Mouse (Mus musculus): Measurements from ENCODE around the gene Olfr433. TPM values are rescaled to one million over a fixed set of nuclear protein-coding genes. Genes with fewer than 3 reads are reported as not detected.

The Olfr433 gene
- polyA plus RNA-seq, 1 experiment from 2014 or later: not detected

GRCm38 (mm10) chr1:174084031-174084430 lies 43.5 kb downstream of the Olfr433 start, which contains the start of gene Olfr429:
TSS of gene Olfr429 (plus strand) at chr1:174084331.
- ATAC-seq (ENCODE audit: low FRiP score, low TSS enrichment): no peak
- Histone ChIP-seq H3K4me1 (replicated peaks; ENCODE audit: control insufficient read depth, insufficient read depth) (no peaks in the 10 kb centered on the region), H3K27me3 (ENCODE audit: control insufficient read depth, insufficient read depth, low read length) (no peaks in the 10 kb centered on the region), H3K9ac (ENCODE audit: low read length) (no peak within 1 kb of the TSS), H3K4me2 (replicated peaks; ENCODE audit: low read depth) (no peak within 1 kb of the TSS), H3K27ac (replicated peaks) (no peak within 1 kb of the TSS), H3K9me3 (ENCODE audit: control insufficient read depth, low read length) (no peaks in the 10 kb centered on the region), H3K4me3 (ENCODE audit: low read depth, low read length) (no peak within 1 kb of the TSS), H3K36me3 (ENCODE audit: control insufficient read depth, insufficient read depth, low read length) (no peaks in the 10 kb centered on the region)
- DNase-seq (ENCODE audit: low spot score): no peak
- WGBS: 90% methylated on average over 2 of the region's 2 CpGs
- TF ChIP-seq CTCF (IDR thresholded peaks at IDR 0.05; ENCODE audit: low read depth): no peak
- TF ChIP-seq EP300 (optimal IDR thresholded peaks at IDR 0.05): no peak

Other genes with a start within 250 kb of the Olfr433 start
- gene Ifi211, start 127.7 kb upstream of the Olfr433 start, polyA plus RNA-seq (2015; fragmentation: Nextera tagmentation; extraction: Ambion mirVana): 1.4 TPM in 2 replicates
- gene Mndal, start 98.2 kb upstream of the Olfr433 start, polyA plus RNA-seq (2015; fragmentation: Nextera tagmentation; extraction: Ambion mirVana): 3.8 and 4.0 TPM in 2 replicates
- 1.6 and 2.0 TPM in 2 replicates for gene Ifi203, start 98.0 kb upstream of the Olfr433 start, polyA plus RNA-seq (2015; fragmentation: Nextera tagmentation; extraction: Ambion mirVana)
- gene Ifi202b, start 58.0 kb upstream of the Olfr433 start, polyA plus RNA-seq (2015; fragmentation: Nextera tagmentation; extraction: Ambion mirVana): 0.19 and 0.51 TPM in 2 replicates
- 0.33 and 0.50 TPM in 2 replicates for gene Ifi205, start 8.9 kb upstream of the Olfr433 start, polyA plus RNA-seq (2015; fragmentation: Nextera tagmentation; extraction: Ambion mirVana)
- gene Olfr432, start 8.5 kb downstream of the Olfr433 start, polyA plus RNA-seq (2015; fragmentation: Nextera tagmentation; extraction: Ambion mirVana): not detected in 2 replicates
- gene Olfr430, start 25.9 kb downstream of the Olfr433 start, polyA plus RNA-seq (2015; fragmentation: Nextera tagmentation; extraction: Ambion mirVana): not detected in 2 replicates
- gene Olfr429, start 43.6 kb downstream of the Olfr433 start, polyA plus RNA-seq (2015; fragmentation: Nextera tagmentation; extraction: Ambion mirVana): not detected in 2 replicates
- not detected in 2 replicates for gene Olfr427, start 56.2 kb downstream of the Olfr433 start, polyA plus RNA-seq (2015; fragmentation: Nextera tagmentation; extraction: Ambion mirVana)
- gene Olfr231, start 80.5 kb downstream of the Olfr433 start, polyA plus RNA-seq (2015; fragmentation: Nextera tagmentation; extraction: Ambion mirVana): not detected in 2 replicates
- gene Olfr424, start 90.8 kb downstream of the Olfr433 start, polyA plus RNA-seq (2015; fragmentation: Nextera tagmentation; extraction: Ambion mirVana): 0.11 TPM in 1 of 2 replicates, not detected in the other
- gene Olfr420, start 114.9 kb downstream of the Olfr433 start, polyA plus RNA-seq (2015; fragmentation: Nextera tagmentation; extraction: Ambion mirVana): not detected in 2 replicates
- 0.02 TPM in 2 replicates for gene Spta1, start 132.1 kb downstream of the Olfr433 start, polyA plus RNA-seq (2015; fragmentation: Nextera tagmentation; extraction: Ambion mirVana)
- gene Olfr419, start 211.4 kb downstream of the Olfr433 start, polyA plus RNA-seq (2015; fragmentation: Nextera tagmentation; extraction: Ambion mirVana): not detected in 2 replicates